Mouse (Mus musculus) bone marrow, adult 2 months (tissue): ENCODE results near the gene Atcay.

Experiments
- CTCF ChIP-seq: fragments of 200-500 bp; IDR thresholded peaks from 2 replicates; pipeline ENCODE4 v1.5.1; 2011; ENCODE audit warnings: low read length, control low read depth; ENCODE audit not compliant: control insufficient read depth, insufficient read depth
- POLR2A ChIP-seq: fragments of 200-500 bp; IDR thresholded peaks from 2 replicates; pipeline ENCODE4 v1.6.1; 2011; ENCODE audit warnings: low read depth, mild to moderate bottlenecking, control low read depth, low read length, borderline replicate concordance; ENCODE audit not compliant: control insufficient read depth

DNA sequence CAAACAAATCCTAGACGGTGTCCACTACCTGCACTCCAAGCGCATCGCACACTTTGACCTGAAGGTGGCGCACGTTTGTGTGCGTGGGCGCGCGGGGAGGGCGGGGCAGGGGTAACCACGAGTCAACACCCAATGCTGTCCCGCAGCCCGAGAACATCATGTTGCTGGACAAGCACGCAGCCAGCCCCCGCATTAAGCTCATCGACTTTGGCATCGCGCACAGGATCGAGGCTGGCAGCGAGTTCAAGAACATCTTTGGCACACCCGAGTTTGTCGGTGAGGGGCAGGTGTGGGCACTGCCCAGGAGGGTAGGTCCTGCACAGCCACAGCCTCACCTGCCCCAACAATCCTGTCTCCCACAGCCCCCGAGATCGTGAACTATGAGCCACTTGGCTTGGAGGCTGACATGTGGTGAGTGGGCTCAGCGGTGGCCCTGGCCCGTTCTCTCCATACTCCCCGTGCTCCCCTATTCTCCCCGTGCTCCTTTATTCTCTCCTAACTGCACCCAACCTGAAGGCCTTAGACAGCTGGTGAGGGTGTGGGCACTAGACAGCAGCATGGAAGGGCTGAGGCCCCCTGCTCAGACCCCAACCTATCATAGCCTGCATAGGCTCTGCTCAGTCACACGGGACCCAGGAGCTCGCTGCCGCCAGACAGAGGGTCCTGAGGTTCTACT lies 40.3 kb downstream of the Atcay start:
- TF ChIP-seq CTCF, result peak; percentile 44; the same call in 1 of the 2 replicates
- TF ChIP-seq POLR2A, result peak; percentile 27; the same call in 1 of the 2 replicates
